Mouse (Mus musculus) ovary, postnatal 10 days (tissue): ENCODE results near the gene Mta2.
"Not testable (repeated sequence)": the region's sequence is repeated elsewhere in the genome, so short reads cannot be mapped to it uniquely, and the experiment has no call there.

Experiments used
- DNase-seq: peaks from one replicate; pipeline ENCODE4 v3.0.0; 2022; ENCODE audit warnings: low spot score

Mta2 gene

GRCm38 (mm10) chr19:8967373-8967743 is 25.7 kb downstream of the Mta2 start:
- DNase-seq = no peak

DNA sequence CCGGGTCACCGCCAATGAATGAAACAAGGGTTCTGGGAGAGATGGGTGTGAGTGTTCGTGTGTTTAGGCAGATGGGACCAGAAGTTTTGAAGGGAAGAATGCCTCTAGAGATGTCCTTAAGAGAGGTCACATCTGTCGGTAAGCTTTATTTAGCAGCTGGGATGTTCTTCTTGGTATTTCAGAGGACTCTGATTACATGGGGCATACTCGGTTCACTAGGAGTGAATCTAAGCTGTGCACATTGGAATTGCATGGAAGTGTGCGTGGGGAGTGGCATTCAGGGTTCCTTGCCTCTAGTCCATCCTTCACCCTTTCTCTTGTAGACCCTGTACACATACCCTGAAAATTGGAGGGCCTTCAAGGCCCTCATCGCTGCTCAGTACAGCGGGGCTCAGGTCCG is 26.2 kb downstream of the Mta2 start:
- DNase-seq = no peak

DNA sequence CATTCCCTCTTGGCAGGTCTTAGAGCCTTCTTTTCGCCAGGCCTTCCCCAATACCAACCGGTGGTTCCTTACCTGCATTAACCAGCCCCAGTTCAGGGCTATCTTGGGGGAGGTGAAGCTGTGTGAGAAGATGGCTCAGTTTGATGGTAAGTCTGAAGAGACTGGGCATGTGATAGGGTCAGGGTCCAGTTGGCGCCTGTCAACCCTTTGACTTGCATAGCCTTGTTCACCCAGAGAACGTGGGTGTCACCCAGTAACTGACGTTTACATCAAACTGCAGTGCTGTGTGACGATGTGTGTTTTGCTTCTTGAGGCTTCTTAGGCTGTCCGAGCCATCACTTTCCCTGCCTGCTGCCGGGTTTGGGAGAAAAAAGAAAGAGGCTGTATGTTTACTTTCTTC is 30.8 kb downstream of the Mta2 start:
- not testable (repeated sequence) for DNase-seq

- no peak for DNase-seq
These were observed 33.0 kb downstream of the Mta2 start for GRCm38 (mm10) chr19:8974638-8975037.

GRCm38 (mm10) chr19:8975491-8975890 is 33.8 kb downstream of the Mta2 start:
- DNase-seq = no peak

DNA sequence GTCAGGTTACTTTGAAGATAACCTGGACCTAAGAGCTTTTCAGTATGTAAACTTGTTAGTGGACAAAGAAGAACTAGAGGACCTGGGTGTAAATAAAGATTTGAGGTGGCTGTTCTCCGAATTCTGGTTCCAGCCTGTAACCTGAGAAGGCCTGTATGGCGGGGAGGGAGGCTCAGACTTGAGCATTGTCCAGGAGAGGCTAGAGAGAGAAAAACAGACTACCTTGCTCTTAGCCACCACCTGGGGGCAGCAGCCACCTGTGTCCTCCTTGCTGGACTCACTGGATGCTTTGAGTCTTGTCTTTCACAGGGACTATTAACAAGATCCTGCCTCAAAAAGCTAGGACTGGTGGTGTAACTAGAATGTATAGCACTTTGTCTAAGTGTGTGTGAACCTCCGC is 34.9 kb downstream of the Mta2 start:
- DNase-seq = no peak

- DNase-seq = no peak
These were observed 39.1 kb downstream of the Mta2 start for GRCm38 (mm10) chr19:8980771-8981170.

GRCm38 (mm10) chr19:8981450-8982168 is 39.9 kb downstream of the Mta2 start:
- no peak for DNase-seq

DNA sequence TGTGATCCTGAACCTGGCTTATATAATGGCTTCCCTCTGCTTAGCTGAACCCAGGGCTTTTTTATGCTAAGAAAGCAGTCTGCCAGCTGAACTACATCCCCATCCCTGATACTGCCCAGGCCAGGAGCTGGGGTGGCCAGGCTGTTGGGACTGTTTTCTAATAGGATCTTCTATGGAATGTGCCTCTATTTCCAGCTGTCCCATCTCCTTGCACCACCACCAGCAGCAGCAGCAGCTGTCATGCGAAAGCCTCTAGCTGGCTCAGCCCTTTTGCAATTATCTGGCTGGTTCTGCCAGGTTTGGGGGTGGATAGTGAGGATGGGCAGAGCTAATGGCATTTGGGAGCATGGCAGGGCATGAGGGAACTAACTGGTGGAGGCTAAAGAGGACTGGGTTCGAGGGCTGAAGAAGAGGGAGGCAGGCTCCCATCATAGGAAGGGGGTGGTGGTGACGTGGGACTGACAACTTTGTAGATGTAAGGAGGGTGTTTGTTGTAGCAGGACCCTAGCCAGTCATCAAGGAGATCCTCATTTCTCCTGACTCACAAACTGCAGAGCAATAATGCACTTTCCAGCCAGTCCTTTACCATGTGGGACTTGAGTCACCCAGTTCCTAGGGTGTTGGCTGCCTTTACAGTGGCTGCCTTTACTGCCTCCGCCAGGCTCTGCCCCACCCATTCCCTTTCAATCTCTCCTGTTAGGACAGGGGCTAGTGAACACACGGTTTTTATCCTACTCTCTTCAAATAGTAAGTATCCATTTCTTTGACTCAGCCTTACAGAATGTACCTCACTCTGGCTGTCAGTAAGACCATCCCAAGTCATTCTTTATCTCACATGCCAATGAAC is 40.9 kb downstream of the Mta2 start:
- DNase-seq = no peak

DNA sequence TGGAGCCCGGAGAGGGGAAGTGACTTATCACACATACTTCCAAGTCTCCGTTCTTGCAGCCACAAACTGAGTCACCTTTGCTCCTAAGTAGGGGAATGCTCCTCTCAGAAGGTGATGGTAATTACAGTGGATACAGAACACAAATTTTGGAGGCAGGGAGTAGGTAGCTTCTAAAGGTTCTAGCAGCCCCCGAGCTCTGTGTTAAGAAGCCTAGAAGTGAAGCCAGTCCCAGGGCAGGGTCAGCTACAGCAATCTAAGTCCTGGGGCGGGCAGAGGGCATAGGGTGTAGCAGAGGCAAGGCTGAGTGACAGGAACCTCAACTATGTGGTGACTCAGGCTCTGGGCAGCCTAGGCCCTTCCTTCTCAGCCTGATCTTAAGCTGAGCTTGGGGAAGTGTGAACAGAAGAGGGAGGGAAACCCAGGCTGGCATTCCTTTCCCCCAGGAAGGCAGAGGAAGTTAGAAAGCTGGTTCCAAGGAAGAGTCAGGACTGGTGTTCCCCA is 41.5 kb downstream of the Mta2 start:
- no peak for DNase-seq

DNA sequence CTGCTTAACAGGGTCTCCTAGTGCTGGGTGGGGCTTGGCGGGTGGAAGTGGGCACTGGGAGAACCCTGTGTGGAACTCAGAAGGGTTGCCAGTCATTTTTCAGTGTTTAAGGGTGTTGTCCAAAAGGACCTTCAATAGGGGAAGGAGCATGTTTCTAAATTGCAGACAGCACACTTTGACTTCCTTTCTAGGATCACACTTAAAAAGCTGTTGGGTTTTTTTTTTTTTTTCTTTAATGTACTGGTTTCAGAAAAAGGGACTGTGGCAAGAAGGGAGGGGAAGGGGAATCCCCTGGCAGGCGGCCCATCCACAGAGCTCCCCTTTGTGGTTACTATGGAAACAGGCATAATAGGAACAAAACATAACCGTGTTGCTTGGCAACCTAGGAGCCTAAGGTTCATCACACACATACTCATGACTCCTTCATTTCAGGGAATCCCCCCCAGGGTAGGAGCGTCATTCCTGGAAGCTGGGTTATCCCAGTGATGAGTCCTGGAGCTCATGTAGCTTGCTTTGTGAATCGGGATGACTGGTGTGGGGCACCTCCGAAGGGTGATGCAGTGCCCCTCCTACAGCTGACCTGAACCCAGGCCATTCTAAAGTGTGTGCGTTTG is 42.7 kb downstream of the Mta2 start:
- no peak for DNase-seq

- DNase-seq = no peak
These were observed 44.2 kb downstream of the Mta2 start for GRCm38 (mm10) chr19:8985891-8986290.

- DNase-seq = no peak
These were observed 46.1 kb downstream of the Mta2 start for GRCm38 (mm10) chr19:8987816-8988215.

DNA sequence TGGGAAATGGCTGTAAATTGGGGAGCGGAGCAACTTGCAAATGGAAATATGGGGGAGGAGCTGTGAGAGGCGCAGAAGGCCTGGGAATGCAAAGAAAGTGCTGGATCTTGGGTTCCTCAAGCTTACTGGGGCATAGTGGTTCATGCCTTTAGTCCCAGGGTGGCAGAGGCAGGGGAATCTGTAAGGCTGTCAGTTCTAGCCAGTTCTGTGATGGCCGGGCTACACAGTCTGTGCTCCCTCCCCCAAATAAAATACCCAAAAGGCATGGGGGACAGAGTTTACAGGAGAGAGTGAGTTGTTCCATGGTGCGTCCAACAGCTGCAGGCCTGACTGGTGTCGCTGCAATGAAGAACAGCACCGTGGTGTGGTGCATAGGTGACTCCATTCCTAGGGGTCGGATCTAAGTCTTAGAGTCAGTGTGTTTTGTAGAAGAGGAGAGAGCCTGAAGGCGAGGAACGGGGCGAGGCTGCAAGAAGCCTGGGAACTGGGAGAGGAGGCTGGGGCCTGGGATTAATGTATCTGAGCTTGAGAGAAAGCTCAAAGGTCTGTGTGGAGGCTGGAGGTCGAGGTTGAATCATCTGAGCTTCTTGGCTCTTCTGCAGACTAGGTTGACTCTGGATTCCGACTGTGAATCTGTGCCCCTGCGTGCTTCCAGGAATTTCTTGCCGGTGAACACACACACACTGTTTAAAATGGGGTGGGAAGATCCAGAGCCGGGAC is 46.8 kb downstream of the Mta2 start:
- no peak for DNase-seq

DNA sequence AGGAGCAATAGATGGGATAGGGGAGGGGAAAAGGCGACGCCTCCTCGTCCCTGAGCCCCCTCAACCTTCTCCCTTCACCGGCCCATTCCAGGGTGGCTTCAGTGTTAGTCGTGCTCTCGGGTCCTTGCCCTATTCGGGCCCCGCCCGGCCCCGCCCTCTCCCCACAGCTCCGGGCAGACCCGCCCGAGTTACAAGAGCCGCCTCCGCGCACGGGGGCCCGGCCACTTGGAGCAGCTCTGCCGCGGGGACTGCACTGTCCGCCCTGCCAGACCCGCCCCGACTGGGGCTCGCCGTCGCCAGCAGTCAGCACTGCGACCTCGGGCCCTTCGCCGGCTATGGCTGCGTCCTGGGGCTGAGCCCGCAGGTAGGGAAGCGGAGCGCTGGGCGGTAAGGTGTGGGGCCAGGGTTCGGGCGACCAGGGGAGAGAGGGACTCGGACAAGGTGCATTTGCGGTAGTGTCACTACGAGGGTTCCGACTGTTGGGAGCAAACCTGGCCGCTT is 47.4 kb downstream of the Mta2 start, which contains the start of gene Ahnak:
TSS of gene Ahnak (plus strand) at position 219 of the 501 bp plus-strand sequence.
- peak; percentile 73 for DNase-seq

- DNase-seq = peak; percentile 77
These were observed 48.1 kb downstream of the Mta2 start for GRCm38 (mm10) chr19:8989567-8990431.

DNA sequence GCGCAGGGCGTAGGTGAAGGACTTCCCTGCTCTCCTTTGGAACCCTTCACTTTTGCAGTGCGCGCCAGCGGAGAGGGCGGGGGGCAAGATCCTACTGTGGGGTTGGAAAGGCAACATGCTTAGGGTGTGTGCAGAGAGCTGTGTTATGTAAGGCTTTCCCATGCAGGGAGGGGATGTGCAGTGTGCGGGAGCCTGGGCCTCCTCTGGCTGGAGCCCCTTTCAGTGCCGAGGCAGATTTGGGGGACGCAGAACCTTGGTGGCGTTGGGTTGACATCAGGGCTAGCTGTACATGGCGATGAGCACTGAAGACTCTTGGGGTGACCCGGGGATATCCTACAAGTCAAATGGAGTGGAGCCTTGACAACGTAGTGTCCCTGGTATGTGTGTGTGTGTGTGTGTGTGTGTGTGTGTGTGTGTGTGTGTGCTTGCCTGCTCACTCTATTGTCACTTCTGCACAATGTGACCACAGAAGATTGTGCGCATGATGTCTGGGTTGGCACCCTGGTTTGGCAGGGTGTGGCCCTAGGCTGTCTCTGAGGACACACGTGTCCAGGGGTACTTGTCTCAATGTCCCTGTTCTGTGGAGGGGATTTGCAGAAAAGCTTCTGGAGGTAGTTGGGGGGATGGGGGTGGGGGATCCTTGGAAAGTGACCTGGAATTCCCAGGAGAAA is 48.9 kb downstream of the Mta2 start:
- no peak for DNase-seq

- DNase-seq = no peak
These were observed 49.7 kb downstream of the Mta2 start for GRCm38 (mm10) chr19:8991245-8991870.

- DNase-seq = no peak
These were observed 50.4 kb downstream of the Mta2 start for GRCm38 (mm10) chr19:8991871-8992735.
